Mouse (Mus musculus): ENCODE results near the gene Il17f. TPM values are rescaled to one million over a fixed set of nuclear protein-coding genes. Genes with fewer than 3 reads are reported as not detected.

The Il17f gene
- total and polyA plus RNA-seq, 2 experiments from 2014 or later, result 0.19 TPM; not detected in 1

DNA sequence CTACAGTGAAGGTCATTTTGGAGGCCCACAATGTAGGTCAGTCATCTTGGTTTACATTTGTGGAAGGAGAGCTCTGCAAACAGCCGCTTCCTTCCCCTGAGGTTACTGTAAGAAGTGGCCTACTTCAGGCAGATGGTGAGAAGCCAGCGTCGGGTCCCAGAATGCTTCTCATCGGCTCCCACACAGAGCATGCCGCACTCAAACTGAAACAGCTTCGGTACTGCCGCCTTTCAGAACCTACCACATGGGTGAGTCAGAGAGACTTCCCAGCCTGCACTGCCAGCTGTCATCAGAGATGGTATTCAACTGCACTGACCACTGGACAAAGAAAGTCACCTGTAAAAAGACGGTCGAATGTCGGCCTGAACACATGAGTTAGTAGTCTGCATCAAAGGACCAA, 30.6 kb downstream of the Il17f start:
- no peak overlapping the region for H3K27ac ChIP-seq
- no peaks in the 10 kb centered on the region for H3K36me3 ChIP-seq (ENCODE audit: insufficient read depth, low read length)
- H3K4me2 ChIP-seq (ENCODE audit: low read depth, low read length), result no peak overlapping the region
- 87% methylated on average over 10 of the region's 10 CpGs for WGBS
- ATAC-seq, result no peak
- H3K4me1 ChIP-seq (ENCODE audit: insufficient read depth, low read length), result no peaks in the 10 kb centered on the region
- H3K9ac ChIP-seq (replicated peaks; ENCODE audit: low read length), result no peak overlapping the region
- no peak for DNase-seq (ENCODE audit: low spot score)
- H3K9me3 ChIP-seq (ENCODE audit: low read length), result no peaks in the 10 kb centered on the region
- no peak overlapping the region for H3K4me3 ChIP-seq (ENCODE audit: low read length)
- H3K27me3 ChIP-seq (ENCODE audit: insufficient read depth, low read length), result no peaks in the 10 kb centered on the region
- no peak for TF ChIP-seq CTCF (IDR thresholded peaks at IDR 0.05; ENCODE audit: low read depth)

DNA sequence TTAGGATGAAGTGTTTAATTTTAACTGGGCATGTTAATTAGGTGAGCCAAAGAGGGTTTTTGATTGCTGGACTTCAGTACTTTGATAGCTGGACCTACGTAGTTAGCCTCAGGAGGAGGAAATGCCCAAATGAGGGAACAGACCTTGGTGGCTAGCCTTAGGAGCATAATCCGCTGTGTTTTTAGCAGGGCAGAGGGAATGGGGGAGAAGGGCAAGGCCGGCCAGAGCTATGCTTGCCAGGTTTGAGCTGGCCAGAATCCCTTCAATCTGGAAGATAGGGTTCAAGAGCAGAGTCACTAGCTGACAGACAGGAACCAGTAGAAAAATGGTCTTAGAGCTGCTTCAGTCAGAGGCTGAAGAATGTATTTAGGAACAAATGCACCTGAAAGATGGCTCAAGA, 32.8 kb downstream of the Il17f start:
- TF ChIP-seq CTCF (IDR thresholded peaks at IDR 0.05; ENCODE audit: low read depth), result no peak
- ATAC-seq (no peak), DNase-seq (ENCODE audit: low spot score) (no peak)
- no peak overlapping the region for H3K4me2 ChIP-seq (ENCODE audit: low read depth, low read length)
- 97% methylated on average over 3 of the region's 3 CpGs for WGBS
- H3K9me3 ChIP-seq (ENCODE audit: low read length), result no peaks in the 10 kb centered on the region
- H3K4me3 ChIP-seq (ENCODE audit: low read length), result no peak overlapping the region
- no peaks in the 10 kb centered on the region for H3K27me3 ChIP-seq (ENCODE audit: insufficient read depth, low read length)
- no peak overlapping the region for H3K27ac ChIP-seq
- no peaks in the 10 kb centered on the region for H3K4me1 ChIP-seq (ENCODE audit: insufficient read depth, low read length)
- no peaks in the 10 kb centered on the region for H3K36me3 ChIP-seq (ENCODE audit: insufficient read depth, low read length)
- H3K9ac ChIP-seq (replicated peaks; ENCODE audit: low read length), result no peak overlapping the region

DNA sequence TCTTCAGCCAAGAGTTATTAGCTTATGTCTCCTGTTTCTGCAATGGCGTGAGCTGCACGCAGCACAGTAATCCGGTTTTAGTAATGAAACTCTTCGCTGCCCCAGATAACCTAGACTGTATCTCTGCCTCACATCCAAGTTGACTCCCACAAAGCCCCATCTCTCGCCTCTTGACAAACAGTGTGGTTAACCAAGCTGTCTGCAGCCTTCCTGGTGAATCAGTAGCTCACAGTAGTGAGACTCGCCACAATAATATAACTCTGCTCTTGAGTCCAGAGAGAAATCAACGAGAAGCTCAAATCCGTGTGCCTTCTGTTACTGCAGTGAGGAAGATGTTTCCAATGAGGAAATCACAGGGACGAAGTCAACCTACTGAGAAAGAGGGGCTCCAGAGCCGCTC, 36.0 kb downstream of the Il17f start:
- ATAC-seq (no peak), DNase-seq (ENCODE audit: low spot score) (no peak)
- Histone ChIP-seq H3K9ac (replicated peaks; ENCODE audit: low read length) (no peak overlapping the region), H3K4me1 (ENCODE audit: insufficient read depth, low read length) (no peaks in the 10 kb centered on the region), H3K27ac (no peak overlapping the region), H3K4me3 (ENCODE audit: low read length) (no peak overlapping the region), H3K9me3 (ENCODE audit: low read length) (no peaks in the 10 kb centered on the region), H3K27me3 (ENCODE audit: insufficient read depth, low read length) (no peaks in the 10 kb centered on the region), H3K36me3 (ENCODE audit: insufficient read depth, low read length) (no peaks in the 10 kb centered on the region), H3K4me2 (ENCODE audit: low read depth, low read length) (no peak overlapping the region)
- no peak for TF ChIP-seq CTCF (IDR thresholded peaks at IDR 0.05; ENCODE audit: low read depth)
- WGBS, result 81% methylated on average over 10 of the region's 10 CpGs

DNA sequence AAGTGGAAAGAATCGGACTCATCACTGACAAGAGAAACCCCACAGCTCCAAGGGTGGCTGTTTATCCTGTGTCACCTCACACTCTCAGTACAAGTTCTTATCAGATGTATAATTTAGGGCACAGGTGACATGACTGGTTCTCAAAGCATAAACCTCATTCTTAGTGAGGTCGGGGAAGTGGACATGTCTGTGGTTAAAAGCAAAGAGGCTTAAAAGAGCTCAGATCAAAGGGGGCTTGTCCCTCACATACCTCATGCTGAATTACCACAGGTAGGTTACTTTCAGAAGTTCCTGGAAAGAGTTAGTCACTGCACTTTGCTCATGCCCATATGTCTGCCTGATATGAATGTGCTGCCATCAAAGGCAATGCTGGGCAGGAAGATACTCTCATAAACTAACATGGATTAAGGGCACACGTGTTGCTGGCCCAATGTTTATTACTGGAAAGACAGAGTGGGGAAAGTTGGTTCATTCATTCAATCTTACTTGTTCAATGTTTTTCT, 49.9 kb downstream of the Il17f start:
- Histone ChIP-seq H3K4me1 (ENCODE audit: insufficient read depth, low read length) (no peaks in the 10 kb centered on the region), H3K36me3 (ENCODE audit: insufficient read depth, low read length) (no peaks in the 10 kb centered on the region), H3K27ac (no peak overlapping the region), H3K9ac (replicated peaks; ENCODE audit: low read length) (no peak overlapping the region), H3K4me2 (ENCODE audit: low read depth, low read length) (no peak overlapping the region), H3K27me3 (ENCODE audit: insufficient read depth, low read length) (no peaks in the 10 kb centered on the region), H3K9me3 (ENCODE audit: low read length) (no peaks in the 10 kb centered on the region), H3K4me3 (ENCODE audit: low read length) (no peak overlapping the region)
- DNase-seq (ENCODE audit: low spot score), result no peak
- TF ChIP-seq CTCF (IDR thresholded peaks at IDR 0.05; ENCODE audit: low read depth), result no peak
- WGBS, result 87% methylated on average over 3 of the region's 3 CpGs
- no peak for ATAC-seq

DNA sequence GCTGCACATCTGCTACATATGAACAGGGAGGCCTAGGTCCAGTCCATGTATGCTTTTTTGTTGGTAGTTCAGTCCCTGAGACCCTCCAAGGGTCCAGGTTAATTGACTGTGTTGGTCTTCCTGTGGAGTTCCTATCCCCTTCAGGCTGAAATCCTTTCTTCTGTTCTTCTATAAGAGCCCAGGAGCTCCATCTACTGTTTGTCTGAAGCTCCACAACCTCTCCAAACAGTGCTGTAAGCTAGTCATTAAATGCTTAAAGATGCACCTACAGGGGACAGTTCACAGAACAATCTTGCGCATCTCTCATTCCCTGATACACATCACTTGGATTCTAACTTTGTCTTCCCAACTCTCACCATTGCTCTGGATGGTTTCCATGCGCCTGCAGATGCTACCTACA, 51.9 kb downstream of the Il17f start:
- 92% methylated on average over 2 of the region's 2 CpGs for WGBS
- H3K9me3 ChIP-seq (ENCODE audit: low read length), result no peaks in the 10 kb centered on the region
- no peak overlapping the region for H3K4me2 ChIP-seq (ENCODE audit: low read depth, low read length)
- TF ChIP-seq CTCF (IDR thresholded peaks at IDR 0.05; ENCODE audit: low read depth), result no peak
- no peak for ATAC-seq
- no peaks in the 10 kb centered on the region for H3K27me3 ChIP-seq (ENCODE audit: insufficient read depth, low read length)
- no peak overlapping the region for H3K9ac ChIP-seq (replicated peaks; ENCODE audit: low read length)
- no peak overlapping the region for H3K4me3 ChIP-seq (ENCODE audit: low read length)
- H3K36me3 ChIP-seq (ENCODE audit: insufficient read depth, low read length), result no peaks in the 10 kb centered on the region
- H3K27ac ChIP-seq, result no peak overlapping the region
- DNase-seq (ENCODE audit: low spot score), result no peak
- H3K4me1 ChIP-seq (ENCODE audit: insufficient read depth, low read length), result no peaks in the 10 kb centered on the region

DNA sequence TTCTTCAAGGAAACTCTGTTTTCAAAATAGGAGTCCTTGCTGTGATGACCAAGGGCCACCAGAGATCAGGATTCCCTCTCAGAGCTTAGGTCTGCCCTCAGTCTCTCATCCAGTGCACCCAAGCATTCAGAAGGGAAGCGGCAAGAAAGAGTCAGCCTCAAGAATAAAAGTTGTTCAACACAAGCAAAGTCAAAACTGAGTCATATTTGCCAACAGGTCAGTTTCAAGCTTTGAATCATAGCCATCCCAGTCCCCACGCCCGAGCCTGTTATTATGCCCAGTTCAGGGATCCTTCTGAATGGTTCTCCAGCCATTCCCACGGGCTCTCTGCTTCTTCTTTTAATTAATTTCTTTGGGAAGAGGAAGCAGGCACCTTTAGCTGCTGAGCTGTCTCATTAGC, 53.8 kb downstream of the Il17f start:
- no peak for TF ChIP-seq CTCF (IDR thresholded peaks at IDR 0.05; ENCODE audit: low read depth)

DNA sequence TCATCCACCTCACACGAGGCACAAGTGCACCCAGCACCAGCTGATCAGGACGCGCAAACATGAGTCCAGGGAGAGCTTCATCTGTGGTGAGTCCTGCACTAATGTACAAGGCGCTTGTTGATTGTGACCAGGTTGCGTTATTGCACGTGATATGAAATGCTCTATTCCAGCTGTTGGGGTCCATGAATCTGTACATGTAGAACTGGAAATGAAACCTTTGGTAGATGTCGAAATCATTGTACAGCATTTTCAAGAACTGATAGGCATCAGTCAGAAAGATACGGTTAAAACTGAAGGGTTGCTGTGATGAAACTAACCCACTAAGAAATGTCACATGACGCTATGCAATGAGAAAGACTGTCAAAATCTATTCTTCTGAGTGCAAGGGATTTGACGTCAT, 59.5 kb downstream of the Il17f start, which contains the start of gene Il17a:
Il17a (plus strand) TSS at position 3 of the 400 bp plus-strand sequence.
- H3K36me3 ChIP-seq (ENCODE audit: insufficient read depth, low read length), result no peaks in the 10 kb centered on the region
- no peaks in the 10 kb centered on the region for H3K4me1 ChIP-seq (ENCODE audit: insufficient read depth, low read length)
- H3K27me3 ChIP-seq (ENCODE audit: insufficient read depth, low read length), result no peaks in the 10 kb centered on the region
- no peak within 1 kb of the TSS for H3K4me3 ChIP-seq (ENCODE audit: low read length)
- ATAC-seq, result no peak
- H3K9ac ChIP-seq (replicated peaks; ENCODE audit: low read length), result no peak within 1 kb of the TSS
- DNase-seq (ENCODE audit: low spot score), result no peak
- no peak for TF ChIP-seq CTCF (IDR thresholded peaks at IDR 0.05; ENCODE audit: low read depth)
- H3K4me2 ChIP-seq (ENCODE audit: low read depth, low read length), result no peak within 1 kb of the TSS
- no peak within 1 kb of the TSS for H3K27ac ChIP-seq
- H3K9me3 ChIP-seq (ENCODE audit: low read length), result no peaks in the 10 kb centered on the region
- WGBS, result 93% methylated on average over 10 of the region's 10 CpGs

More for the DNA sequence above, 53.8 kb downstream of the Il17f start:
- H3K9ac ChIP-seq (replicated peaks; ENCODE audit: low read length), result no peak overlapping the region
- H3K4me2 ChIP-seq (ENCODE audit: low read depth, low read length), result no peak overlapping the region
- H3K9me3 ChIP-seq (ENCODE audit: low read length), result no peaks in the 10 kb centered on the region
- no peak for ATAC-seq
- no peak for DNase-seq (ENCODE audit: low spot score)
- no peaks in the 10 kb centered on the region for H3K27me3 ChIP-seq (ENCODE audit: insufficient read depth, low read length)
- 82% methylated on average over 4 of the region's 4 CpGs for WGBS
- no peak overlapping the region for H3K27ac ChIP-seq
- H3K4me3 ChIP-seq (ENCODE audit: low read length), result no peak overlapping the region
- H3K4me1 ChIP-seq (ENCODE audit: insufficient read depth, low read length), result no peaks in the 10 kb centered on the region
- no peaks in the 10 kb centered on the region for H3K36me3 ChIP-seq (ENCODE audit: insufficient read depth, low read length)

Other genes with a start within 250 kb of the Il17f start
- 0.14 TPM in 1 of 2 replicates, not detected in the other for gene Pkhd1, start 172.6 kb downstream of the Il17f start, total RNA-seq (2014; rRNA removed)
- 0.09 TPM in 1 of 2 replicates, not detected in the other for gene Pkhd1, start 172.6 kb downstream of the Il17f start, polyA plus RNA-seq (2015; fragmentation: Nextera tagmentation; extraction: Ambion mirVana)
- not detected in 2 replicates for gene Il17a, start 59.7 kb downstream of the Il17f start, total RNA-seq (2014; rRNA removed)
- gene Il17a, start 59.7 kb downstream of the Il17f start, polyA plus RNA-seq (2015; fragmentation: Nextera tagmentation; extraction: Ambion mirVana), result not detected in 2 replicates
- gene Mcm3, start 29.7 kb upstream of the Il17f start, total RNA-seq (2014; rRNA removed), result 23.1 and 39.9 TPM in 2 replicates
- 17.4 and 18.1 TPM in 2 replicates for gene Mcm3, start 29.7 kb upstream of the Il17f start, polyA plus RNA-seq (2015; fragmentation: Nextera tagmentation; extraction: Ambion mirVana)
- gene Paqr8, start 100.0 kb upstream of the Il17f start, total RNA-seq (2014; rRNA removed), result 187 and 212 TPM in 2 replicates
- gene Paqr8, start 100.0 kb upstream of the Il17f start, polyA plus RNA-seq (2015; fragmentation: Nextera tagmentation; extraction: Ambion mirVana), result 47.8 and 51.6 TPM in 2 replicates
- 2.7 and 8.1 TPM in 2 replicates for gene Efhc1, start 161.0 kb upstream of the Il17f start, total RNA-seq (2014; rRNA removed)
- 3.4 and 3.9 TPM in 2 replicates for gene Efhc1, start 161.0 kb upstream of the Il17f start, polyA plus RNA-seq (2015; fragmentation: Nextera tagmentation; extraction: Ambion mirVana)

Measured in hindbrain, postnatal 0 days (tissue).